Mouse (Mus musculus) naive thymus-derived CD4-positive, alpha-beta T cell, adult 2 months (primary cell): Measurements from ENCODE around the gene Hoxa6.

Source experiments
- DNase-seq: peaks from one replicate; pipeline ENCODE4 v3.0.0-alpha.2; 2011; ENCODE audit warnings: low read depth

The Hoxa6 gene

GRCm38 (mm10) chr6:52215771-52216535, 7.4 kb upstream of the Hoxa6 start:
- peak; percentile 30 for DNase-seq

- peak; percentile 11 for DNase-seq
These were observed 6.5 kb upstream of the Hoxa6 start for GRCm38 (mm10) chr6:52215070-52215469.

GRCm38 (mm10) chr6:52214271-52214670, 5.7 kb upstream of the Hoxa6 start:
- DNase-seq, result peak; percentile 17

- DNase-seq, result peak; percentile 15
These were observed 4.8 kb upstream of the Hoxa6 start, which contains the start of the genes Hoxa3 and Gm28308 for GRCm38 (mm10) chr6:52213119-52213986. Hoxa3 (minus strand) TSS chr6:52213336. Gm28308 (minus strand) TSS chr6:52213339.

- peak; percentile 61 for DNase-seq
These were observed 4.1 kb upstream of the Hoxa6 start for GRCm38 (mm10) chr6:52212556-52213118.

GRCm38 (mm10) chr6:52211961-52212360, 3.4 kb upstream of the Hoxa6 start:
- no peak for DNase-seq

GRCm38 (mm10) chr6:52211170-52211935, 2.8 kb upstream of the Hoxa6 start:
- peak; percentile 82 for DNase-seq

- no peak for DNase-seq
These were observed 1.1 kb upstream of the Hoxa6 start for GRCm38 (mm10) chr6:52209685-52210046.

GRCm38 (mm10) chr6:52208868-52209684, 554 bp upstream of the Hoxa6 start:
- DNase-seq, result peak; percentile 33

- DNase-seq, result no peak
These were observed 892 bp downstream of the Hoxa6 start for GRCm38 (mm10) chr6:52207684-52207976.

- DNase-seq, result no peak
These were observed 1.4 kb downstream of the Hoxa6 start for GRCm38 (mm10) chr6:52206882-52207683.

- no peak for DNase-seq
These were observed 2.6 kb downstream of the Hoxa6 start for GRCm38 (mm10) chr6:52205638-52206621.

GRCm38 (mm10) chr6:52205221-52205620, 3.3 kb downstream of the Hoxa6 start:
- DNase-seq, result no peak

GRCm38 (mm10) chr6:52204050-52204752, 4.3 kb downstream of the Hoxa6 start, which contains the start of gene Hoxa5:
Hoxa5 (minus strand) TSS chr6:52204587.
- no peak for DNase-seq

- no peak for DNase-seq
These were observed 5.0 kb downstream of the Hoxa6 start for GRCm38 (mm10) chr6:52203371-52204049.

GRCm38 (mm10) chr6:52203121-52203370, 5.5 kb downstream of the Hoxa6 start:
- no peak for DNase-seq

GRCm38 (mm10) chr6:52202362-52203120, 6.0 kb downstream of the Hoxa6 start:
- DNase-seq, result no peak
